Mouse (Mus musculus) T-helper 17 cell (primary cell): ENCODE measurements around the gene Hyal2.

ENCODE experiments used
- in situ Hi-C, 2 experiments: fragments of 300-600 bp; cut with MboI, MseI; formaldehyde crosslinking; loops; 1 replicate in 1 of 2; 2 replicates in 1 of 2; pipeline ENCODE4 v1.15.1; 2025; ENCODE audit warnings: high pct_unique_total_duplicates in 2 of 2

Gene Hyal2

DNA sequence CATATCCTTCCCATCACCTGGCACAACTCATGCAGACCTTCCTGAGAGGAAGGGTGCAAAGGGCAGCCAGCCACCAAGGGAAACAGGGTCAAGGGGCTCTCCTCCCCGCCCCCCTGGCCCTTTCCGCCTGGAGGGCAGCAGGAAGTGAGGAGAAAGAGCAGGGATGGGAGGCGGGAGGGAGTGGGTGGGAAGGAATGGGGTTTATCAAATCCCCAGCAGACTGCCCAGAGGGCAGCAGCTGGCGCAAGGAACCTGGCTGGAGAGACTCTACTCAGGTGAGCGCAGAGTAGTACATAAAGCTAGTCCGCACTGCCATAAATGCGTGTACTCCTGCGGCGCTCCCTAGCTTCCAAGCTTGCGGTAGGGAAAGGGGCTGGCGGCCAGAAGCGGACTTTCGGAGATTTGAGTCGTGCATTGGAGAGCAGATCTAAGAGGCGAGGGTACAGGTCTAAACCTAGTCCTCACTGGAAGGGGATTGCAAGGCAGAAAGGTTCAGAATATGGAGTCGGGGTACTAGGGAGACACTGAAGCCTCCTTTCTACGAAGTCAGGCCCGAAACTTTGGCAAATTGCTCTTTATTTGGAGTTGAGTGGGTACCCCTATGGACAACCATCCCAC is at the start of gene Hyal2:
Hyal2 (plus strand) TSS at position 244 of the 618 bp plus-strand sequence.
- in situ Hi-C loops: no loop called here

DNA sequence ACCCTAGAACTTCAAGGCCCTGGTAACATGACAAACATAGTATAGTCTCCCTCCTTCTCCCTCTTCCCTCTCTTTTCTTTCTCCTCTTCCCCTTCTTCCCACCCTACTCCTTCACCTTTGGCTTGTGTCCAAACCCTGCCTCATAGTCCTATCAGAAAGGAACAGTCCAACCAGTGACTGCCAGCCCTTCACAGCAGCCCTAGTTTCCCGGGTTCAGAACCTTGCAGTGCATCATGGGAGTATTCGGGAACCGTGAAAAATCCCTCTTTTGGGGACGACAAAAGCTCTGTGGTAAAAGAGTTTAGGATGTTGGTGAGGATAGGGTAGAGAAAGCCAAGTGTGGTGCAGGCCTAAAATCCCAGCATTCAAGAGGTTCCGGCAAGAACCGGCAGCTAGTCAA is 47.4 kb upstream of the Hyal2 start:
- in situ Hi-C loops: no loop called here

DNA sequence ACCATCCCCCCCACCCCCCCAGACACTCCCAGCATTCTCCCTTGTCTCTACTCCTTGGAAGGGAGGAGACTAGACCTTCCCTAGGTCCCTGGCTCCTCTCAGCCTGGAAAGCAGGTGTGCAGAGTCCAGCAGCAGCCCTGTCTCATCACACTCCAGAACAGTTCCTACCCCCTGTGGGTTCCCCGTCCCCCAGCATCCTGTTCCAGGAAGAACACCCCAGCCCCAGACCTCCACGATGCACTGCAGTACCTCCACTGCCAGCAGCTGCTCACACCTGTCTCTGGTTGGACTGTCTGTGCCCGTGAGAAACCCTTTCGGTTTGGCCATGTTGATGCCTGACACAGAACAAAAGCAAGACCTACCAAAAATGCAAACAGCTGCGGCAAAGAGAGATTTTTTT is 46.6 kb upstream of the Hyal2 start:
- in situ Hi-C loops: no loop called here

GRCm38 (mm10) chr9:107521711-107522399 is 45.9 kb upstream of the Hyal2 start:
- in situ Hi-C loops: no loop called here

- in situ Hi-C loops: no loop called here
Measured at GRCm38 (mm10) chr9:107522400-107522711, 45.4 kb upstream of the Hyal2 start.

- in situ Hi-C loops: loop anchor here (25.0 kb wide), 2 partner anchors 1339 to 1561 kb away; partner anchors contain the start of genes Ccdc51 (in 1 of the 2), Plxnb1 (in 1 of the 2), Ppm1m (in 1 of the 2) and Tma7 (in 1 of the 2)
Measured at GRCm38 (mm10) chr9:107526198-107527026, 41.3 kb upstream of the Hyal2 start.

DNA sequence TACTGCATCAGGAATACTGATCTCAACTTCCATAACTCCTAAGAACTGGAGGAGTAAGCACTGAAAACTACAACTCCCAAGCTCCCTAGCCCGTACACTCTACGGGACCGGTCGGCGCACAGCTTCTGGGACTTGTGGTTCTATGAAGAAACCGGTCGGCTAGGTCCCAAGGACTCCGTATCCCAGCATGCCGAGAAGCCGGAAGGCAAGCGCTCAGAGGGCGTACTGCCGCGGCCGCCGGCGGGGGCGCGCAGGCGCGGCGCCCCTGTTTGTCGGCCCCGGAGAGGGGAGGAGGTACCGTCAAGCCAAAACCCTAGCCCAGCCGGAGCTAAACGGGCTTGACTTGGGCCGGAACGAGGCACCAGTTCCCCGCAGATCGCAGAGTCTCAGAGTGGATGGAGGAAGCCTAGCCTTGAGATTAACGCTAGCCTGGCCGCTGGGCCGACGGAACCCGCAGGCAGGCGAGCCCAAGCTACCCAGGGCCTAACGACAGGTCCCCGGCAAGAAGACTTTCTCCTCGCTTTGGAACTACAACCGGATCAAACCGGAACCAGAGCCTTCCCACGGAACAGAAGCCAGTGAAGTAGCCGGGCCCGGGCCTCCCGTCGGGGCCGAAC is 33.8 kb upstream of the Hyal2 start, which contains the start of gene Tmem115:
Tmem115 (plus strand) TSS at position 155 of the 617 bp plus-strand sequence.
- in situ Hi-C loops: loop anchor here (10.0 to 25.0 kb wide), 3 partner anchors 1089 to 1553 kb away; partner anchors contain the start of genes Abhd14a (in 1 of the 2), Abhd14b (in 1 of the 2), Ccdc51 (in 1 of the 2) and Plxnb1 (in 1 of the 2)

DNA sequence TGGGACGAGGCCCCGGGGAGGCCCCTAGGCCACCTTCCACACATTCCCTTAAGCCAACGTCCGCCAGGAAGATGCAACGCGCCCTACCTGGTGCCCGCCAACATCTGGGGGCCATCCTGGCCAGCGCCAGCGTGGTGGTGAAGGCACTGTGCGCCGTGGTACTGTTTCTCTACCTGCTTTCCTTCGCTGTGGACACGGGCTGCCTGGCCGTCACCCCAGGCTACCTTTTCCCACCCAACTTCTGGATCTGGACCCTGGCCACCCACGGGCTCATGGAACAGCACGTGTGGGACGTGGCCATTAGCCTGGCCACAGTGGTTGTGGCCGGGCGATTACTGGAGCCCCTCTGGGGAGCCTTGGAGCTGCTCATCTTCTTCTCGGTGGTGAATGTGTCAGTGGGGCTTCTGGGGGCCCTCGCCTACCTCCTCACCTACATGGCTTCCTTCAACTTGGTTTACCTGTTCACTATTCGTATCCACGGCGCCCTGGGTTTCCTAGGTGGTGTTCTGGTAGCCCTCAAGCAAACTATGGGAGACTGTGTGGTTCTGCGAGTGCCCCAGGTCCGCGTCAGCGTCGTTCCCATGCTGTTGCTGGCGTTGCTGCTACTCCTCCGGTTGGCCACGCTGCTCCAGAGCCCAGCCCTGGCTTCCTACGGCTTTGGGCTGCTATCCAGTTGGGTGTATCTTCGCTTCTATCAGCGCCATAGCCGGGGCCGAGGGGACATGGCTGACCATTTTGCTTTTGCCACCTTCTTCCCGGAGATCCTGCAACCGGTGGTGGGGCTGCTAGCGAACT is 33.1 kb upstream of the Hyal2 start:
- in situ Hi-C loops: loop anchor here (5.0 to 25.0 kb wide), 4 partner anchors 232 to 1553 kb away; partner anchors contain the start of genes Abhd14a (in 1 of the 2), Abhd14b (in 1 of the 2), Ccdc51 (in 1 of the 2) and Plxnb1 (in 1 of the 2)

DNA sequence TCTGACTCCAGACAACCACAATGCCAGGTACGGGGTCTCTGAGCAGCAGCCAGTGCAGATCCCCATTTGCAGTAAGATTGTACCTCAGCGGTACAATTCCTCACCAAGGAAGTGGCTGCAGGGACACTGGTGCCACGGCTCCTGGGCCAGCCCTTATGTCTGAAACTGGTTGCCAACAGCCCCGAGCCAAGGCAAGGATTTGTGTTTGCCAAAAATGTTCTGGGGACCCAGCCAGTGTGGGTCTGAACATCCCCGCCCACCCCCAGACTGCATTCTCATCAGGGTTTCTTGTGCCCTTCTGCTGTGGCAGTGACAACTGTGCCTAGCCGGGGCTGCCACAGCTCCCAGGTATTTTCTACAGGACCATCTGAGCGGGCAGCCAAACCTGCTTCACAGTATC is 29.5 kb upstream of the Hyal2 start:
- in situ Hi-C loops: loop anchor here (5.0 to 25.0 kb wide), 4 partner anchors 236 to 1549 kb away; partner anchors contain the start of genes Abhd14a (in 1 of the 2), Abhd14b (in 1 of the 2), Ccdc51 (in 1 of the 2) and Plxnb1 (in 1 of the 2)

GRCm38 (mm10) chr9:107538711-107539110 is 29.0 kb upstream of the Hyal2 start:
- in situ Hi-C loops: loop anchor here (5.0 to 25.0 kb wide), 4 partner anchors 236 to 1549 kb away; partner anchors contain the start of genes Abhd14a (in 1 of the 2), Abhd14b (in 1 of the 2), Ccdc51 (in 1 of the 2) and Plxnb1 (in 1 of the 2)

- in situ Hi-C loops: loop anchor here (5.0 to 25.0 kb wide), 4 partner anchors 238 to 1547 kb away; partner anchors contain the start of genes Abhd14a (in 1 of the 2), Abhd14b (in 1 of the 2), Ccdc51 (in 1 of the 2) and Plxnb1 (in 1 of the 2)
Measured at GRCm38 (mm10) chr9:107539940-107540339, 27.8 kb upstream of the Hyal2 start.

DNA sequence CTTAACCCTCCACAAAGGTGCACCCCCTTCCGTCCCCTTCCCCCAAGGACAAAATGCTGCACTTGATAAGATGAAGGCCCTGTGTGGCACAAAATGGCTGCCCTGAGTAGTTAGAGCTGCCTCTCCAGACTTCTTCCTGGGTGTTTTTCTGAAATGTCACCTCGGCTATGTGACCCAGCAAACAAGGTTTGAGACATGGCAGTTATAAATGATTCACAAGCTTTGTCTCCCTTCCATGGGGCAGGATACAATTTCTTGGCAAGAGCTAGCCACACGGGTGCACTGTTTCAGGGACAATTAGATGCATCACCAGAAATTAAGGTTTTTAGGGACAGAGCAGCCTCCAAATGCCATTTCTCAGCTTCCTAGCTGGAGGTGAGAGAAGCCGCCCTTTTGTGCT is 27.3 kb upstream of the Hyal2 start:
- in situ Hi-C loops: loop anchor here (25.0 kb wide), 2 partner anchors 1353 to 1547 kb away; partner anchors contain the start of genes Ccdc51 (in 1 of the 2), Plxnb1 (in 1 of the 2), Ppm1m (in 1 of the 2) and Tma7 (in 1 of the 2)

DNA sequence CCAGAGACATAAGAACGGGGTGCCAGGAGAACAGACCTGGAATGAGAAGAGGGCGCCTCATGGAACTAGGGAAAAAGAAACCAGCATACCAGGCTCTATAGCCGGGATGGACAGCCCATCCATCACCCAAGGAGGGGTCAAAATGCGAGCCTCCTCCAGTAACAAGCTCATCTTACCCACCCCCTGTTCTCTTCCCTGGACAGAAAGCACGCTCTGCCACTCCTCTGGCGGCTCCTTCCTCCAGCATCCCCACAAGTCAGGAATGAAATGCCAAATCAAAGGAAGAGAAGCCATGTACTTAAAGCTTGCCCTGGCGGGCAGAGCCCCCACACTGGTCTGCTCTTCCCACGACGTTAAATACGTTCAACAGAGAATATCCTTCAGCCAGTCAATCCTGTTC is 26.7 kb upstream of the Hyal2 start:
- in situ Hi-C loops: loop anchor here (25.0 kb wide), 2 partner anchors 1354 to 1546 kb away; partner anchors contain the start of genes Ccdc51 (in 1 of the 2), Plxnb1 (in 1 of the 2), Ppm1m (in 1 of the 2) and Tma7 (in 1 of the 2)

GRCm38 (mm10) chr9:107541474-107542351 is 26.0 kb upstream of the Hyal2 start, which contains the start of the genes Cyb561d2 and Nprl2:
Gene Cyb561d2 (minus strand): TSS chr9:107542193.
Gene Nprl2 (plus strand): TSS chr9:107542226.
- in situ Hi-C loops: loop anchor here (25.0 kb wide), 2 partner anchors 1354 to 1546 kb away; partner anchors contain the start of genes Ccdc51 (in 1 of the 2), Plxnb1 (in 1 of the 2), Ppm1m (in 1 of the 2) and Tma7 (in 1 of the 2)

DNA sequence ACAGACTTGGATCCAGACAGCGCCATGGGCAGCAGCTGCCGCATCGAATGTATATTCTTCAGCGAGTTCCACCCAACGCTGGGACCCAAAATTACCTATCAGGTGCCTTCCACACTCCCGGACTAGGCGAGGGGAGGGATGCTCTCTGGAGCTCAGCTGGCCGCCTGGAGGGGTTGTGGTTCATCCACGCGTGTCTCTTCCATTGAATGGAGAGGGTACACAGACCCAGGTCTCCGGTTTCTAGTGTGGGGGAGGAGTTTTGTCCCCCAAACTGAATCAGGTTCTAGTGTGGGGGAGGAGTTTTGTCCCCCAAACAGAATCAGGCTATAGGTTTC is 25.4 kb upstream of the Hyal2 start:
- in situ Hi-C loops: loop anchor here (25.0 kb wide), 2 partner anchors 1355 to 1545 kb away; partner anchors contain the start of genes Ccdc51 (in 1 of the 2), Plxnb1 (in 1 of the 2), Ppm1m (in 1 of the 2) and Tma7 (in 1 of the 2)

GRCm38 (mm10) chr9:107542721-107543120 is 25.0 kb upstream of the Hyal2 start:
- in situ Hi-C loops: loop anchor here (25.0 kb wide), 2 partner anchors 1355 to 1545 kb away; partner anchors contain the start of genes Ccdc51 (in 1 of the 2), Plxnb1 (in 1 of the 2), Ppm1m (in 1 of the 2) and Tma7 (in 1 of the 2)

- in situ Hi-C loops: loop anchor here (25.0 kb wide), 2 partner anchors 1356 to 1544 kb away; partner anchors contain the start of genes Ccdc51 (in 1 of the 2), Plxnb1 (in 1 of the 2), Ppm1m (in 1 of the 2) and Tma7 (in 1 of the 2)
Measured at GRCm38 (mm10) chr9:107543299-107543698, 24.4 kb upstream of the Hyal2 start.
